Mouse (Mus musculus) lung, postnatal 0 days (tissue): ENCODE data around the gene Rnf5.

Source experiments
- CTCF ChIP-seq: IDR thresholded peaks from 2 replicates; pipeline ENCODE4 v1.5.1; 2016; ENCODE audit warnings: antibody characterized with exemption, mild to moderate bottlenecking
- EP300 ChIP-seq: IDR thresholded peaks from 2 replicates; pipeline ENCODE4 v1.6.1; 2016; ENCODE audit warnings: antibody characterized with exemption, mild to moderate bottlenecking, control low read depth

DNA sequence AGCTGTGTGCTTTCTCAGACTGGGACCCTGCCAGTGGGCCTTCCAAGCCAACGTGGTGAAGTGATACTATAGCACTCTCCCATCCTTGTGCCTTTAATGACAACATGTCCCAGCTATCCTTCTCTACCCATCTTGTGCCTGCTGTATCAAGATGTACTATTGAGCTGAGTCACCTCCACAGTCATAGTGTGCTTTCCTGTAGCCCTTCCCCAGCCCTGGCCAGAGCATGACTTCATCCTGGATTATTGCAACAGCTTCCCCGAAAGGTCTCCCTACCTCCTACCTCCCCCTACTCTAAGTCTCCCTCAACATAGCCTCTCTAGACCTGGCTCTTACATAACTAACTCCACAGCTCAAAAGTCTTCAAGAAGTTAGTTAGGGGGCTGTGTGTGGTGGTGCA, 32.2 kb upstream of the Rnf5 start:
- TF ChIP-seq CTCF (no peak), EP300 (no peak)
